Mouse (Mus musculus): ENCODE measurements at regions not wholly inside any gene's neighbourhood (a gene's known extent, or its start where the extent isn't known, plus 50 kb on each side); places are given as distances from the start of the nearest gene placed in this dataset.
A peak's percentile ranks its signal among the peaks of the same experiment; 100 is the strongest.

GRCm38 (mm10) chr13:85773848-85774247 is 272.9 kb downstream of the Cox7c start:
- DNase-seq, result no peak

GRCm38 (mm10) chr13:85771027-85771681 is 275.6 kb downstream of the Cox7c start:
- DNase-seq, result no peak

GRCm38 (mm10) chr13:85770538-85770937 is 276.2 kb downstream of the Cox7c start:
- no peak for DNase-seq

GRCm38 (mm10) chr13:85768520-85768919 is 278.2 kb downstream of the Cox7c start:
- DNase-seq, result no peak

GRCm38 (mm10) chr13:85724616-85725015 is 322.1 kb downstream of the Cox7c start:
- no peak for DNase-seq

GRCm38 (mm10) chr13:85724105-85724504 is 322.6 kb downstream of the Cox7c start:
- DNase-seq, result peak; percentile 83

- no peak for DNase-seq
Observed at GRCm38 (mm10) chr13:85720314-85720713, 326.4 kb downstream of the Cox7c start.

- DNase-seq, result no peak
Observed at GRCm38 (mm10) chr13:85715883-85716498, 330.7 kb downstream of the Cox7c start.

- DNase-seq, result no peak
Observed at GRCm38 (mm10) chr13:85692374-85692773, 354.3 kb downstream of the Cox7c start.

Measured in heart, adult 11 months (tissue).